Mouse (Mus musculus): ENCODE data around the gene Col26a1. TPM values are rescaled to one million over a fixed set of nuclear protein-coding genes. Genes with fewer than 3 reads are reported as not detected.

Col26a1 gene
- polyA plus RNA-seq (2015; fragmentation: Nextera tagmentation; extraction: Ambion mirVana): 9.9 and 18.2 TPM in 2 replicates

DNA sequence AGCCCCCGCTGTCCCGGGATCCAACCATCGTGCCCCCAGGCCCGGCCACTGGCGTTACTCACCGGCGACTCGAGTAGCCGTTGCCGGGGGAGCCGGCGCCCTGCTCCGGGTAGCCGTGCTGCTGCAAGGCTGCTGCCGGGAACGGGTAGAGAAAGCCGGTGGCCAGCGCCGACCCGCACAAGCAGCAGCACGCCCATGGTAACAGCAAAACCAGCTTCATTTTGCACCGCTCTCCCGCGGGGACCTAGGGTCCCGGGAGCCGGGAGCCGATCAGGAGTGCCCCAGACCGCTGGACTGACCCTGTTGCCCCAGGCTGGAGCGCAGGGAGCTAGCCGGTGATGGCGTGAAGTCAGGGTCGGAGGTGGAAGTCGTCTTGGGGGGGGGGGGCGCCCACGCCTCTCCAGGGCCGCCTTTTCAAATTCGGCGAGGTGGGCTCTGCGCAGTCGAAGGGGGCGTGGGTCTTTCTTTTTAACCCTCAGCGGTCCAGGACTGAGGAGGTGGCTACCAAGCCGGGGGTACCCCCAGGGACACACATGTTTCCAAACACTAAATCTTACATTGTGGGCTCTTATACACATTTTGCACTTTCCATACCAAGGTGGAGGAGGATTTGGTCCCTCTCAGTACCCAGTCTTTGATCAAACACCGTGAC is at the start of gene Col26a1:
Gene Col26a1 (minus strand): TSS at position 422 of the 652 bp plus-strand sequence.

DNA sequence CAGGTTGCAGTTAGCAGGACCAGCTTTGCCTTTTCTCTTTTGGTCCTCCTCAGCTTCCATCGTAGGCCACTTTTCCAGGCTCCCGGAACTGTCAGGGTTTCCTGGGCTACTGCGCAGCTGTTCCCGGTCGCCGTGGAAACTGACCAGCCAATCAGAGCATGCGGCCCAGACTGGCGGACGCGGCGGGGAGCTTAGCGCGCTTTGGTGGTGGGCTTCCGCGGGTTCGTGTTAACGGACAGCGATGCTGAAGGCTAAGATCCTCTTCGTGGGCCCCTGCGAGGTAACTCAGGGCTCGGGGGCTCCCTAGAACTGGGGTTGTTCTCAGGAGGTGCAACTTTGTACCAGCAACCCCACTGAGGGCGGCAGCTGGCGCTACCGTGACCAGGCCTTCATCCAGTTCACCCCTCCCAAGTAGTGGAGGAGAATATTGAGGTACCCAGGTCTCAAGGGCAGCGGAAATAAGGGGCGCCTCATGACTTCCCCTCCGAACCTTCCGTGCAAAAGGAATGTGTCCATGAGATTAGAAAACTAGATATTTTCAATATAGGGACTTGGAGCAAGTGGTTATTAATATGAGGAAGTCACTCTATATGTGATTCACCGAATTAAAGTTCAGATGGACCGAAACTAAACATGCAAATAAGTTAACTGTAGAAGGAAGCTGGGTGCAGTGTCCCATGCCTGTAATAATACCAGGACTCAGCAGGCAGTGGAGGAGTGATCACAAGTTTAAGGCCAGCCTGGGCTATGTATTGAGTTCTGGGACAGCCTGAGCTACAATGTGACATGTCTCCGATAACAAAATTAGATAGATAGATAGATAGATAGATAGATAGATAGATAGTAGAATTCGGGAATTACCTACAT is 25.2 kb upstream of the Col26a1 start, which contains the start of gene Ift22:
Gene Ift22 (plus strand): TSS at position 160 of the 867 bp plus-strand sequence.

DNA sequence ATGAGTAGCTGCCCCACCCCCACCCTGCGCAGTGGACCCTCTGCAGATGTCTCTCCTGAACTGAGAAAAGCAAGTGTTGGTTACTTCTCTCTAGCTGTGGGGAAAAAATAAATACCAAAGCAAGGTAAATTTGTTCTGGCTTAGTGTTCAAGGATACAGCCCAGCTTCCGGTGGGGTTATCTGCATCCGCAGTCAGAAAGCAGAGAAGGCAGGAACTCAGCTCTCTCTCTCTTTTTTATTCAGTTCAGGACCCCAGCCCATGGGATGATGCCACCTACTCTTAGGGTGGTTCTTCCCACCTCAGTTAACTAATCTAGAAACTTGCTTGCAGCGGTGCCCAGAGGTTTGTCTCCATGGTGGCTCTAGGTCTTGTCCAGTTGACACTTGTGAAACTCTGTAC is 190.2 kb downstream of the Col26a1 start, which contains the start of gene Myl10:
Gene Myl10 (plus strand): TSS at position 363 of the 400 bp plus-strand sequence.

Other genes starting within 250 kb of the Col26a1 start
- gene Myl10, start 190.1 kb downstream of the Col26a1 start, polyA plus RNA-seq (2015; fragmentation: Nextera tagmentation; extraction: Ambion mirVana): not detected in 2 replicates
- 66.9 and 69.7 TPM in 2 replicates for gene Ift22, start 24.9 kb upstream of the Col26a1 start, polyA plus RNA-seq (2015; fragmentation: Nextera tagmentation; extraction: Ambion mirVana)
- 404 and 432 TPM in 2 replicates for gene Fis1, start 70.1 kb upstream of the Col26a1 start, polyA plus RNA-seq (2015; fragmentation: Nextera tagmentation; extraction: Ambion mirVana)
- gene Cldn15, start 83.4 kb upstream of the Col26a1 start, polyA plus RNA-seq (2015; fragmentation: Nextera tagmentation; extraction: Ambion mirVana): 11.9 and 15.8 TPM in 2 replicates
- gene Plod3, start 103.8 kb upstream of the Col26a1 start, polyA plus RNA-seq (2015; fragmentation: Nextera tagmentation; extraction: Ambion mirVana): 19.9 and 30.5 TPM in 2 replicates
- gene Znhit1, start 104.8 kb upstream of the Col26a1 start, polyA plus RNA-seq (2015; fragmentation: Nextera tagmentation; extraction: Ambion mirVana): 103 and 105 TPM in 2 replicates
- gene Vgf, start 143.2 kb upstream of the Col26a1 start, polyA plus RNA-seq (2015; fragmentation: Nextera tagmentation; extraction: Ambion mirVana): 12.5 and 22.7 TPM in 2 replicates
- gene Ap1s1, start 162.9 kb upstream of the Col26a1 start, polyA plus RNA-seq (2015; fragmentation: Nextera tagmentation; extraction: Ambion mirVana): 152 and 170 TPM in 2 replicates
- 0.21 and 0.49 TPM in 2 replicates for gene Serpine1, start 189.1 kb upstream of the Col26a1 start, polyA plus RNA-seq (2015; fragmentation: Nextera tagmentation; extraction: Ambion mirVana)
- 9.2 and 12.6 TPM in 2 replicates for gene Trim56, start 233.0 kb upstream of the Col26a1 start, polyA plus RNA-seq (2015; fragmentation: Nextera tagmentation; extraction: Ambion mirVana)